In genomic region chr15:97667437-97667836, GRCm38 (mm10) we compare ENCODE assay signal across 8 mouse cellular contexts. TPM values are rescaled to one million over a fixed set of nuclear protein-coding genes. Genes with fewer than 3 reads are reported as not detected.
DNase-seq lines count a peak whose midpoint lies in the region; ATAC-seq and TF ChIP-seq lines count a peak whose summit lies in the region.

No protein-coding gene starts in this region.

- no peaks in the 10 kb centered on the region for H3K36me3 ChIP-seq in kidney, embryonic 14.5 days (ENCODE audit: control insufficient read depth, insufficient read depth, low read length)
- no peaks in the 10 kb centered on the region for H3K36me3 ChIP-seq in forebrain, embryonic 14.5 days (ENCODE audit: control insufficient read depth, insufficient read depth, low read length)
- peaks cover 4% of the 10 kb centered on the region; the same call in 1 of the 2 replicates for H3K36me3 ChIP-seq in kidney, embryonic 15.5 days
- H3K36me3 ChIP-seq in liver, embryonic 14.5 days (replicated peaks; ENCODE audit: control insufficient read depth, insufficient read depth, low read depth), result no peaks in the 10 kb centered on the region
- H3K36me3 ChIP-seq in neural tube, embryonic 12.5 days, result 0 out of 2 replicates have a peak, but pooled peaks cover 7% of the 10 kb centered on the region
- H3K36me3 ChIP-seq in testis, adult 2 months (ENCODE audit: control insufficient read depth, insufficient read depth, low read length), result no peaks in the 10 kb centered on the region

- no peak overlapping the region for H3K4me3 ChIP-seq in kidney, embryonic 14.5 days (ENCODE audit: low read length)
- no peak overlapping the region for H3K4me3 ChIP-seq in forebrain, embryonic 14.5 days (ENCODE audit: low read depth, low read length)
- H3K4me3 ChIP-seq in kidney, embryonic 15.5 days (replicated peaks), result no peak overlapping the region
- no peak overlapping the region for H3K4me3 ChIP-seq in liver, embryonic 14.5 days (ENCODE audit: insufficient read depth in 1 of 2, low read depth in 2 of 2, low read length in 2 of 2)
- H3K4me3 ChIP-seq in neural tube, embryonic 12.5 days, result no peak overlapping the region
- no peak overlapping the region for H3K4me3 ChIP-seq in testis, adult 2 months (ENCODE audit: control insufficient read depth, low read depth, low read length)

- no peak for ATAC-seq in kidney, embryonic 14.5 days (ENCODE audit: low FRiP score, low TSS enrichment)
- no peak for ATAC-seq in forebrain, embryonic 14.5 days
- no peak for ATAC-seq in kidney, embryonic 15.5 days (replicated peaks; ENCODE audit: low FRiP score)
- no peak for ATAC-seq in liver, embryonic 14.5 days (ENCODE audit: insufficient read depth)
- ATAC-seq in neural tube, embryonic 12.5 days (ENCODE audit: low FRiP score, low read depth), result peak; percentile 35; the same call in 1 of the 2 replicates

- no peak overlapping the region for H3K4me2 ChIP-seq in kidney, embryonic 14.5 days (replicated peaks; ENCODE audit: low read depth, low read length)
- H3K4me2 ChIP-seq in forebrain, embryonic 14.5 days (ENCODE audit: low read length), result no peak overlapping the region; the same call in 1 of the 2 replicates
- H3K4me2 ChIP-seq in kidney, embryonic 15.5 days, result 0 out of 2 replicates have a peak overlapping the region, but pooled peaks have one; percentile 23
- no peak overlapping the region; the same call in 1 of the 2 replicates for H3K4me2 ChIP-seq in liver, embryonic 14.5 days (ENCODE audit: low read depth)
- 0 out of 2 replicates have a peak overlapping the region, but pooled peaks have one; percentile 24 for H3K4me2 ChIP-seq in neural tube, embryonic 12.5 days (replicated peaks)

- peak; percentile 79 for DNase-seq in kidney, adult 18-20 months
- peak; percentile 40 for DNase-seq in c-Kit-negative CD71-positive TER-119-positive erythroid progenitor cells, embryonic 14.5 days (ENCODE audit: low read depth, low spot score)
- peak; percentile 91 for DNase-seq in forebrain, embryonic 14.5 days (ENCODE audit: low spot score)
- peak; percentile 33 to 48 (median 44) for DNase-seq in liver, embryonic 14.5 days (ENCODE audit: low read depth in 3 of 3, low spot score in 3 of 3)

- no peaks in the 10 kb centered on the region for H3K27me3 ChIP-seq in kidney, embryonic 14.5 days (ENCODE audit: control insufficient read depth, insufficient read depth, low read length)
- no peaks in the 10 kb centered on the region for H3K27me3 ChIP-seq in forebrain, embryonic 14.5 days (replicated peaks; ENCODE audit: control insufficient read depth, insufficient read depth, low read length)
- H3K27me3 ChIP-seq in kidney, embryonic 15.5 days, result no peaks in the 10 kb centered on the region
- H3K27me3 ChIP-seq in liver, embryonic 14.5 days (ENCODE audit: control insufficient read depth, insufficient read depth, low read length), result no peaks in the 10 kb centered on the region
- H3K27me3 ChIP-seq in neural tube, embryonic 12.5 days (replicated peaks), result no peaks in the 10 kb centered on the region
- no peaks in the 10 kb centered on the region for H3K27me3 ChIP-seq in testis, adult 2 months (ENCODE audit: control insufficient read depth, insufficient read depth, low read length)

- H3K4me1 ChIP-seq in kidney, embryonic 14.5 days (ENCODE audit: control insufficient read depth, insufficient read depth, low read length), result 0 out of 2 replicates have a peak, but pooled peaks cover 4% of the 10 kb centered on the region
- H3K4me1 ChIP-seq in forebrain, embryonic 14.5 days (ENCODE audit: control insufficient read depth, insufficient read depth, low read length), result peaks cover 12% of the 10 kb centered on the region
- H3K4me1 ChIP-seq in kidney, embryonic 15.5 days, result peaks cover 7% of the 10 kb centered on the region
- no peaks in the 10 kb centered on the region for H3K4me1 ChIP-seq in liver, embryonic 14.5 days (replicated peaks; ENCODE audit: control insufficient read depth in 2 of 2, insufficient read depth in 2 of 2, low read length in 1 of 2)
- peaks cover 7% of the 10 kb centered on the region; the same call in 1 of the 2 replicates for H3K4me1 ChIP-seq in neural tube, embryonic 12.5 days
- peaks cover 5% of the 10 kb centered on the region for H3K4me1 ChIP-seq in testis, adult 2 months (ENCODE audit: control insufficient read depth, insufficient read depth, low read length)

- TF ChIP-seq CTCF in liver, embryonic 14.5 days (IDR thresholded peaks at IDR 0.05; ENCODE audit: low read depth), result peak; percentile 91
- peak; percentile 77; the same call in 1 of the 2 replicates for TF ChIP-seq CTCF in testis, adult 2 months (IDR thresholded peaks at IDR 0.05; ENCODE audit: control insufficient read depth, insufficient read depth, insufficient replicate concordance, low read depth, low read length)

- no peak overlapping the region for H3K27ac ChIP-seq in kidney, embryonic 14.5 days (ENCODE audit: low read depth, low read length)
- H3K27ac ChIP-seq in forebrain, embryonic 14.5 days (ENCODE audit: low read depth, low read length), result 0 out of 2 replicates have a peak overlapping the region, but pooled peaks have one; percentile 9
- no peak overlapping the region for H3K27ac ChIP-seq in kidney, embryonic 15.5 days
- no peak overlapping the region for H3K27ac ChIP-seq in liver, embryonic 14.5 days
- H3K27ac ChIP-seq in neural tube, embryonic 12.5 days, result no peak overlapping the region
- H3K27ac ChIP-seq in testis, adult 2 months (ENCODE audit: control insufficient read depth, insufficient read depth, low read depth, low read length), result no peak overlapping the region

- no peak for TF ChIP-seq POLR2A in testis, adult 2 months (IDR thresholded peaks at IDR 0.05; ENCODE audit: control insufficient read depth, low read depth, low read length)

- H3K9ac ChIP-seq in kidney, embryonic 14.5 days (ENCODE audit: low read depth, low read length), result no peak overlapping the region
- no peak overlapping the region; the same call in 1 of the 2 replicates for H3K9ac ChIP-seq in forebrain, embryonic 14.5 days (ENCODE audit: low read length)
- no peak overlapping the region for H3K9ac ChIP-seq in kidney, embryonic 15.5 days
- H3K9ac ChIP-seq in liver, embryonic 14.5 days (replicated peaks), result no peak overlapping the region
- no peak overlapping the region for H3K9ac ChIP-seq in neural tube, embryonic 12.5 days

- H3K9me3 ChIP-seq in kidney, embryonic 14.5 days (ENCODE audit: control insufficient read depth, low read length), result no peaks in the 10 kb centered on the region
- H3K9me3 ChIP-seq in forebrain, embryonic 14.5 days (replicated peaks; ENCODE audit: control insufficient read depth, low read length), result no peaks in the 10 kb centered on the region
- H3K9me3 ChIP-seq in kidney, embryonic 15.5 days (replicated peaks), result no peaks in the 10 kb centered on the region
- no peaks in the 10 kb centered on the region for H3K9me3 ChIP-seq in liver, embryonic 14.5 days (ENCODE audit: control insufficient read depth, low read length)
- H3K9me3 ChIP-seq in neural tube, embryonic 12.5 days, result no peaks in the 10 kb centered on the region

- TF ChIP-seq EP300 in liver, embryonic 14.5 days (IDR thresholded peaks at IDR 0.05; ENCODE audit: low read depth), result no peak

- 36% methylated on average over 7 of the region's 7 CpGs for WGBS in kidney, embryonic 14.5 days
- 31% methylated on average over 7 of the region's 7 CpGs for WGBS in forebrain, embryonic 14.5 days
- WGBS in kidney, embryonic 15.5 days, result 37% methylated on average over 7 of the region's 7 CpGs
- WGBS in liver, embryonic 14.5 days (ENCODE audit: insufficient replicate concordance), result 31% methylated on average over 7 of the region's 7 CpGs
- WGBS in neural tube, embryonic 12.5 days, result 31% methylated on average over 7 of the region's 7 CpGs

RNA-seq across cellular contexts. Expression of gene Rpap3, which starts 38.2 kb away (rescaled TPM):
- polyA plus RNA-seq in kidney, embryonic 14.5 days (2014; fragmentation: Nextera tagmentation; extraction: Ambion mirVana), result 37.2 and 47.2 TPM in 2 replicates
- 44.3 and 45.4 TPM in 2 replicates for polyA plus RNA-seq in forebrain, embryonic 14.5 days (2014; fragmentation: Nextera tagmentation; extraction: Ambion mirVana)
- 29.5 and 33.8 TPM in 2 replicates for polyA plus RNA-seq in kidney, embryonic 15.5 days (2015; fragmentation: Nextera tagmentation; extraction: Ambion mirVana)
- 3.4 and 6.8 TPM in 2 replicates for polyA plus RNA-seq in liver, embryonic 14.5 days (2012; rRNA removed)
- polyA plus RNA-seq in liver, embryonic 14.5 days (2014; fragmentation: Nextera tagmentation; extraction: Ambion mirVana), result 11.2 and 11.4 TPM in 2 replicates
- polyA plus RNA-seq in neural tube, embryonic 12.5 days (2016; fragmentation: Nextera tagmentation; extraction: Ambion mirVana), result 35.7 and 40.3 TPM in 2 replicates
- 3.7 and 3.9 TPM in 2 replicates for polyA plus RNA-seq in testis, adult 2 months (2012; rRNA removed)

Comparison
In these comparisons a context has a peak if more than half of its experiments do, and no peak if none do; other contexts are left out.
1. H3K4me2 ChIP-seq: peak in kidney, embryonic 15.5 days (single experiment) and neural tube, embryonic 12.5 days (single experiment); none in kidney, embryonic 14.5 days (single experiment), forebrain, embryonic 14.5 days (single experiment) and liver, embryonic 14.5 days (single experiment).
2. DNase-seq: peak in every context shown above with its lines; median percentile 91 in forebrain, embryonic 14.5 days; 79 in kidney, adult 18-20 months; 44 in liver, embryonic 14.5 days; 40 in c-Kit-negative CD71-positive TER-119-positive erythroid progenitor cells, embryonic 14.5 days.